Mouse (Mus musculus) limb, embryonic 15.5 days (tissue): ENCODE measurements around the gene Plcb3. TPM values are rescaled to one million over a fixed set of nuclear protein-coding genes. Genes with fewer than 3 reads are reported as not detected.
"Not testable (repeated sequence)": the region's sequence is repeated elsewhere in the genome, so short reads cannot be mapped to it uniquely, and the experiment has no call there.

Experiments
- ATAC-seq: fragments of 200-750 bp; cut with Nextera tagmentation; 2 replicates; pipeline ENCODE4 v1.8.0; 2017; ENCODE audit warnings: low read depth, moderate TSS enrichment; ENCODE audit not compliant: insufficient number of reproducible peaks, low FRiP score, low TSS enrichment
- H3K27ac ChIP-seq: fragments of 300-500 bp; sonication (generic); 2 replicates; pipeline ENCODE4 v1.5.1; 2015; ENCODE audit warnings: moderate library complexity, mild to moderate bottlenecking, inconsistent platforms
- H3K27me3 ChIP-seq: fragments of 300-500 bp; sonication (generic); 2 replicates; pipeline ENCODE4 v1.6.1; 2015; ENCODE audit warnings: inconsistent platforms
- H3K36me3 ChIP-seq: fragments of 300-500 bp; sonication (generic); 2 replicates; pipeline ENCODE4 v1.6.1; 2015; ENCODE audit warnings: inconsistent platforms
- H3K4me1 ChIP-seq: fragments of 300-500 bp; sonication (generic); 2 replicates; pipeline ENCODE4 v1.6.1; 2015; ENCODE audit warnings: inconsistent platforms
- H3K4me2 ChIP-seq: fragments of 300-500 bp; sonication (generic); 2 replicates; pipeline ENCODE4 v1.6.1; 2015; ENCODE audit warnings: mild to moderate bottlenecking, inconsistent platforms
- H3K4me3 ChIP-seq: fragments of 300-500 bp; sonication (generic); 2 replicates; pipeline ENCODE4 v1.5.1; 2015; ENCODE audit warnings: mild to moderate bottlenecking, inconsistent platforms
- H3K9ac ChIP-seq: fragments of 300-500 bp; sonication (generic); 2 replicates; pipeline ENCODE4 v1.6.1; 2015; ENCODE audit warnings: inconsistent platforms
- H3K9me3 ChIP-seq: fragments of 300-500 bp; sonication (generic); 2 replicates; pipeline ENCODE4 v1.6.1; 2016; ENCODE audit warnings: inconsistent platforms
- WGBS: fragments of 180-500 bp; shearing (Covaris S2); methylation state at CpG from one replicate; pipeline ENCODE4 v1.1.7; 2015; 5-methylcytosine and 5-hydroxymethylcytosine counted together
- polyA plus RNA-seq: library from polyadenylated mRNA; unstranded; fragments of >200 nt; fragmentation: Nextera tagmentation; extraction: Ambion mirVana; gene quantifications from 2 replicates; pipeline ENCODE4 v1.2.1, GENCODE M21; 2015

The Plcb3 gene
- polyA plus RNA-seq, 1 experiment from 2014 or later = 50.5 TPM

DNA sequence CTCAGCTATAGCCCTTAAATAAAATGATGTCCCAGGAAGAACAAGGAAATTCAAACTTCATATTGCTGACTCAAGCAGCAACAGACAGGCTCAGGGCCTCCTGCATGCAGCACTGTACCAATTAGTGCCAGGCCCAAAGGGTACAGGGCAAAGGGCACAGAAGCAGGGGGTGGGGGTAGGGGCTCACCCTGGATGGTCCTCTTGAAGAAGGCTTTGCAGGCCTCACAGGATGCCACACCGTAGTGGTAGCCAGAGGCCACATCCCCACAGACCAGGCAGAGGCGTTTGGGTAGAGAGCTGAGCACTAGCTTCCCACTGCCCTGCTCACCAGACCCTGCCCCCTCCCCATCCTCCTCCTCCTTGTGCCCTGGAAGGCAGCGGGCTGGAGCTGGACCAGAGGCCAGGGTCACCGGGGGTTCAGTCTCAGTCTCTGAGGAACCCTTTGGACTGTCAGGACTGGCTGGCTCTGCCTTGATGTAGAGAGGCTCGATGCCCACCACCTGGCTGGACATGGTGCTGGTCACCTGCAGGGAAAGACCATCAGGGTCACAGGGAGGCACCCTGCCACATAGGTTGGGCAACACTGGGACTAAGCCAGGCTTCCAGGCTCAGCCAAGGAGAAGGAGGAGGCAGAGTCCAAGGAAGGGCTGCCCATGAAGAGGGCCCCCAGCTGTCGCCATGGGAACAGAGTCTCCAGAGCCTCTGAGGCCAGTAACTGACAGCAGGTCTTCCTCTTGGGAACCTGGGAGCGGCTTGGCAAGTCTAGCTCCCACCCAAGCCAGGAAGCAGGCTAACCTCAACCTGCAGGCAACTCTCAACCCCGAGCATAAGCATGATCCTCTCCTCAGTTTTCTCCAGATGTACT lies 56.2 kb downstream of the Plcb3 start:
- ATAC-seq = no peak
- H3K4me2 ChIP-seq = peak overlapping the region; percentile 89
- peaks cover 26% of the 10 kb centered on the region for H3K27me3 ChIP-seq
- H3K9me3 ChIP-seq = no peaks in the 10 kb centered on the region
- peak overlapping the region; percentile 86 for H3K4me3 ChIP-seq
- 40% methylated on average over 8 of the region's 8 CpGs for WGBS
- H3K36me3 ChIP-seq = peaks cover 10% of the 10 kb centered on the region; the same call in 1 of the 2 replicates
- 0 out of 2 replicates have a peak overlapping the region, but pooled peaks have one; percentile 69 for H3K9ac ChIP-seq
- H3K4me1 ChIP-seq = peaks cover 28% of the 10 kb centered on the region
- 0 out of 2 replicates have a peak overlapping the region, but pooled peaks have one; percentile 78 for H3K27ac ChIP-seq

DNA sequence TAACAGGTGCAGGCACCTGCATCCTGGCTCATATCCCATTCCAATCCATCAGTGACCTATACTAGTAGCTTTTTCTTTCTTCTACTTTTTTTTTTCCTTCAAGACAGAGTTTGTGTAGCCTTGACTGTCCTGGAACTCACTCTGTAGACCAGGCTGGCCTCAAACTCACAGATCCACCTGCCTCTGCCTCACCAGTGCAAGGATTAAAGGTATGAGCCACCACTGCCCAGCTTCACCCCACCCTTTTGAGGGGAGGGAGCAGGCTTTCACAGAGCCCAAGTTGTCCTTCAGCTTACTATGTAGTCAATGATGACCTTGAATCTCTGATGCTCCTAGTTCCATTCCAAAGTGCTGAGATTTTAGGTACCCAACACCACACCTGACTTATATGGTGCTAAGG lies 56.8 kb downstream of the Plcb3 start:
- no peak for ATAC-seq
- H3K27ac ChIP-seq = no peak overlapping the region

DNA sequence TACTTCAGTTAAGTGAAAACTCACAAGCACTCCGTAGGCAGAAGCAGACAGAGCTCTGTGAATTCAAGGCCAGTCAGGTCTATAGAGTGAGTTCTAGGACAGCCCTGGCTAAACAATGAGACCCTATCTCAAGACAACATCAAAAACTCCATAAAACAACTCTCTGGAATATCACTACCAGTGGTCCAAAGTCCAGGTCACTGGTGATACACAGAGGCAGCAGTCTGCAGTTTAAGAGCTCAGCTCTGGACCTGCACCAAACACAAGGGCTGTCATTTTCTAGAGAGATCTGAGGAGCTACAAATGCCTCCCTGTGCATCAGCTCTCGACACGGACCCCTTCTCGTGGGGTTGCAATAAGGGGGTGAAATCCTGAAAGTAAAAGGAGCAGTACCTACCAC lies 57.9 kb downstream of the Plcb3 start:
- 85% methylated on average over 4 of the region's 4 CpGs for WGBS
- no peak overlapping the region for H3K27ac ChIP-seq

More for the DNA sequence above, 56.8 kb downstream of the Plcb3 start:
- Histone ChIP-seq H3K4me1 (peaks cover 21% of the 10 kb centered on the region), H3K36me3 (peaks cover 10% of the 10 kb centered on the region; the same call in 1 of the 2 replicates), H3K27me3 (peaks cover 19% of the 10 kb centered on the region), H3K9me3 (no peaks in the 10 kb centered on the region), H3K4me3 (no peak overlapping the region), H3K9ac (no peak overlapping the region), H3K4me2 (no peak overlapping the region)

DNA sequence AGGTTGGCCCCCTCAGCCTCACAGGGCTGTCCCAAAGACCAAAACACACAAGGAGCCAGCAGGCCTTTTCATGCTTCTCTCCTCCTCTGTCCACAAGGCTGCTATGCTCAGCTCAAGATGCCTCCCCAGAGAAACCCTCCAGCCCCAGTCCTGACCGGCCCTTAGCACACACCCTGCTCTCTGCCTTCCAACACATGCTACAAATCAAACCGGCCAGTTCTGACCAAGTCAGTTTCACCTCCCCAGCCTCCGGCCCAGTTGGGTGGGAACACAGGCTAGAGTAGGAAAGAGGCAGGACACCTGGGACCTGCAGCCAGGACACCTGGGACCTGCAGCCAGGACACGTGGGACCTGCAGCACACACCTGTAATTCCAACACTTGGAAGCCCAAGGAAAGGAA lies 59.8 kb downstream of the Plcb3 start:
- Histone ChIP-seq H3K36me3 (peaks cover 39% of the 10 kb centered on the region), H3K4me1 (peaks cover 21% of the 10 kb centered on the region), H3K9ac (no peak overlapping the region), H3K9me3 (no peaks in the 10 kb centered on the region), H3K4me2 (no peak overlapping the region), H3K27ac (no peak overlapping the region), H3K27me3 (no peaks in the 10 kb centered on the region), H3K4me3 (no peak overlapping the region)
- 62% methylated on average over 4 of the region's 4 CpGs for whole genome bisulfite sequencing
- no peak for ATAC-seq

More for the DNA sequence above, 57.9 kb downstream of the Plcb3 start:
- H3K4me1 ChIP-seq = peaks cover 25% of the 10 kb centered on the region
- no peak for ATAC-seq
- H3K27me3 ChIP-seq = peaks cover 9% of the 10 kb centered on the region
- no peak overlapping the region for H3K4me3 ChIP-seq
- H3K9ac ChIP-seq = no peak overlapping the region
- no peak overlapping the region for H3K4me2 ChIP-seq
- H3K9me3 ChIP-seq = no peaks in the 10 kb centered on the region
- peaks cover 21% of the 10 kb centered on the region for H3K36me3 ChIP-seq

DNA sequence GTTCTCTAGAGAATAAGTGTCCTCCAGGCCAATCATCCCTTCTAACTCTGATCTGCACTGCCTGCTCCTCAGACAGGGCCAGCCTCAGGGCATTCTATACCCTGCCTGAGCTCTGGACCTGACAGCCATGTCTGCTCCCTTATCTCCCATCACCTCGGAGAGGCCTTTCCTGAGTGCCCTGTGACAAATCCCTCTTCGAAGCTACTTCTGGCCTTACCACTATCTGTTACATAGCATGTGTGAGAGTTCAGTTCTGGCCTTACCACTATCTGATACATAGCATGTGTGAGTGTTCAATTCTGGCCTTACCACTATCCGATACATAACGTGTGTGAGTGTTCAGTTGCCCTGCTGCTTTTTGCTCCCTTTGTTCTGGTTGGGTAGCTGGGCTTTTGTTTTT lies 61.0 kb downstream of the Plcb3 start:
- Histone ChIP-seq H3K27me3 (no peaks in the 10 kb centered on the region), H3K27ac (no peak overlapping the region), H3K36me3 (peaks cover 44% of the 10 kb centered on the region), H3K9ac (no peak overlapping the region), H3K9me3 (no peaks in the 10 kb centered on the region), H3K4me2 (no peak overlapping the region), H3K4me1 (peaks cover 21% of the 10 kb centered on the region), H3K4me3 (no peak overlapping the region)
- no peak for ATAC-seq
- 81% methylated on average over 4 of the region's 4 CpGs for WGBS

DNA sequence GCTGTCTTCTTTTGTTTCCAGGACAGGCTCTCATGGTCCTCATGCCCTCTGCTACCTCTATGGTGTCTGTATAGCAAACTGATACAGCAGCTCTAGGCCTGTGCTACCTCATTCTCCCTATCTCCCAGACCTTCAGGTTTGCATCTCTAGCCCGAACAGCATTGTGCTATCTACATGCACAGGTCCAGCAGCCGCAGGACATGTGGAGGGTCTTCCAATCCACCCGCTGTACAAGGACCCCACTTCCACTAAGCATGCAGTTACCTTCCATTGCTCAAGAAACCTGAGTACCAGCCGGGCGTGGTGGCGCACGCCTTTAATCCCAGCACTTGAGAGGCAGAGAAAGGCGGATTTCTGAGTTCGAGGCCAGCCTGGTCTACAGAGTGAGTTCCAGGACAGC lies 61.7 kb downstream of the Plcb3 start:
- no peak overlapping the region for H3K4me2 ChIP-seq
- no peak overlapping the region for H3K27ac ChIP-seq
- no peak overlapping the region for H3K9ac ChIP-seq
- no peaks in the 10 kb centered on the region for H3K9me3 ChIP-seq
- no peaks in the 10 kb centered on the region for H3K27me3 ChIP-seq
- H3K36me3 ChIP-seq = peaks cover 44% of the 10 kb centered on the region
- ATAC-seq = no peak
- WGBS = 94% methylated on average over 9 of the region's 9 CpGs
- H3K4me3 ChIP-seq = no peak overlapping the region
- H3K4me1 ChIP-seq = peaks cover 16% of the 10 kb centered on the region

DNA sequence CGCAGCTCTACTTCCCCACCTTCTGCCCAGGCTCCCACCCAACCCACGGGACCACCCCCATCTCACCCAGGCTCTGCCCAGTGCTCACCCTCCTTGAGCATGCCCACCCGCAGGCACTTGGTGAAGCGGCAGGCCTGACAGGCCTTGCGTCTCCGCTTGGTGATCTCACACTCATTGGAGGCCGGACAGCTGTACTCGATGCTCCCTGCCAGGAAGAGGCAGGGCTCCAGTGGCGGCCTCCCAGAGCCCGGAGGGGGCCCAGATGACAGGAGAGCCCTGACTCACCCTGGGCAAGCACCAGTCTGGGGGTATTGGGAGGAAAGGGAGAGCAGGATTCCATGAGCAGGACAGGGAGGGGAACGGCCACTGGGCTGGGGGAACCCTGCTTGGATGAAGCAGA lies 62.3 kb downstream of the Plcb3 start:
- no peak for ATAC-seq
- Histone ChIP-seq H3K9me3 (no peaks in the 10 kb centered on the region), H3K4me3 (no peak overlapping the region), H3K9ac (no peak overlapping the region), H3K36me3 (peaks cover 44% of the 10 kb centered on the region), H3K4me2 (no peak overlapping the region), H3K27ac (no peak overlapping the region), H3K4me1 (peaks cover 16% of the 10 kb centered on the region), H3K27me3 (no peaks in the 10 kb centered on the region)
- WGBS = 86% methylated on average over 11 of the region's 11 CpGs

DNA sequence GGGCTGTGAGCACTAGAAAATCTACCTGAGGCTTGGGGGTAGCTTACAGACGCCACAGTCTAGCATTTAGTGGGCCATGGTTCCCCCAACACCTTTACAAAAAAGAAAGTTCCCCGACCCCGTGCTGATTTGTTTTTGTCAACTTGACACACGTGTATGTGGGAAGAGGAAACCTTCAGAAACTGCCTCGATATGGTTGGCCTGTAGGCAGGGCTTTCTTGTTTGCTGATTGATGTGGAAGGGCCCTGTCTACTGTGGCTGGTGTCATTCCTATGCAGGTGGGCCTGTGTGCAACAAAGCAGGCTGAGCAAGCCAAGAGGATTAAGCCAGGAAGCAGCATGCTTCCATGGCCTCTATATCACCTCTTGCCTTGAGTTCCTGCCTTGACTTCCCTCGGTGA lies 63.2 kb downstream of the Plcb3 start:
- H3K27ac ChIP-seq = no peak overlapping the region
- H3K9ac ChIP-seq = no peak overlapping the region
- H3K9me3 ChIP-seq = no peaks in the 10 kb centered on the region
- peaks cover 23% of the 10 kb centered on the region for H3K4me1 ChIP-seq
- no peak overlapping the region for H3K4me2 ChIP-seq
- H3K36me3 ChIP-seq = peaks cover 36% of the 10 kb centered on the region
- no peak for ATAC-seq
- no peak overlapping the region for H3K4me3 ChIP-seq
- no peaks in the 10 kb centered on the region for H3K27me3 ChIP-seq
- WGBS = 85% methylated on average over 6 of the region's 6 CpGs

DNA sequence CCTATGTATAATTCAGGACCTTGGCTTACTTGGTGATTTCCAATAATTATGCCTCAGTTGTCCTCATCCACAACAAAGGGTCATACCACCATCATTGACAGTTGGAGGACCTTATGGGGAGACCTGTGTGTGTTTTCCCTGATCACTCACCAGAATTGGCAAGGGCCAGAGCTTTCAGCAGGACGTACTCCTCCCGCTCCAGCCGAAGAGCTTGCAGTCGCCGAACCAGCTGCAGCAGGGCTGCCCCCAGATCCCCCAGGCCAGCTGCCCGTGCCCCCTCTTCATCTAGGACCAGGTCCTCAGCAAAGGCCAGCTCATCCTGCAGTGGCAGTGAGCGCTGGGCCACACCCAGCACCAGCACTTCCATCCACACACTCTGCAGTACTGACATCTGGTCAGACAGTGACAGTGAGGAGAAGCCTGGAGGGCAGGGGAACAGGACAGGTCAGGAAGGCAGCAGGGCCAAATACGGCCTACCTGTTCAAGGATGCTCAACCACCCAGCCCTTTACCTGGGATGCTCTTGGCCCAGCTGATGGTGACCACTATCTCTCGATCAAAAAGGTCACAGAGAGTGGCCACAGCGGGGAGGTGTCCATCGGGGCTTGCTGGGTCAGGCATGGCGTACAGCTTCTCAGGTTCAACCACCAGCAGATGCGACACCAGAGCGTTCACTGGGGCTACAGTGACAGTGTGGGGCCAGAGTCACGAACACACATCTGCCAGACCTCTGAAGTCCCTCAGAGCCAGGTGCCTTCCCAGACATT lies 63.9 kb downstream of the Plcb3 start:
- Histone ChIP-seq H3K4me2 (no peak overlapping the region), H3K27me3 (no peaks in the 10 kb centered on the region), H3K9ac (peak overlapping the region; percentile 8; the same call in 1 of the 2 replicates), H3K4me1 (peaks cover 29% of the 10 kb centered on the region), H3K4me3 (no peak overlapping the region), H3K27ac (no peak overlapping the region), H3K9me3 (no peaks in the 10 kb centered on the region), H3K36me3 (peaks cover 39% of the 10 kb centered on the region)
- 91% methylated on average over 15 of the region's 15 CpGs for WGBS
- no peak for ATAC-seq

DNA sequence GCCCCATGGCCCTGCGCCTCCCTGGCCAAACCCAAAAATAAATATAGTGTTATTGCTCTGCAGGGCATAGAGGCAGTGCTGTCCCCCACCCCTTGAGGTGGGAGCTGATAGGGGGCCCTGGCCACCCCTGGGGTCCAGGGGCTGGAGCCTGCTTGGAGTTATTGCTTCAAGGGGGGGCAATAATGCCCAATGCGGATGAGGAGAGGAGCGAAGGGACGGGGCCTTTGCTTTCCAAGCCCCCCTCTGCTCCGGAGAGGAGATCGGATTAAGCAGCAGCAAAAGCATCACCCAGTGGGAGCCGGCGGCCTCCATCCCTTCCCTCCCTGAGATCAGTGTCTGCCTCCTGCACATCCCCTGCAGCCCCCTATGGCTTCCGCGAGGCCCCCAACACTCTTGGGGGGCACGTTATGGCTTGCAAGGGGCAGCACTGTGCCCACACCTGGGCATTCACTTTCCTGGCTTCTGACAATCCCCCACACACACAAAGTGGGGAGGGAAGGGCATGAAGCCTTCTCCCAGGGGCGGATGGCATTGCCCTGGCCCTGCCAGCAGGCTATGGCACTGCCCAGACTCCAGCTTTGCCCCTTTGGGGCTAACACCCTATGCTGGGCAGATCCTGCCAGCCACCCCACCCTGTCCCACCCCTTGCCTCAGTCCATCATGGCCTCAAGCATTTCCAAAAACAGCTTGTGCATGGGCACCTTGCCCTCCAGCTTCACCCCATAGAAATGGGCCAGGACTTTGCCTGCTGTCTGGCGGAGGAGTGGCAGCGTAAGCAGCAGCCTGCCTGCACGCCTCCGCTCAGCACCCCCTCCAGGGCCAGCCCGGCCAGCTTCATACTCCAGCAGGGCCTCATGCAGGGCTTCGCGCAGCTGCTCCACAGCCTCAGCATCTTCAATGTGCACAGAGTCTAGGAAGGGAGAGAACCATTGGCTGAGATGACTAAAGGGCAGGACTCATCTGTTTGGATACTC lies 64.9 kb downstream of the Plcb3 start:
- Histone ChIP-seq H3K9me3 (no peaks in the 10 kb centered on the region), H3K4me2 (peak overlapping the region; percentile 19), H3K36me3 (peaks cover 49% of the 10 kb centered on the region), H3K27ac (no peak overlapping the region), H3K4me1 (peaks cover 36% of the 10 kb centered on the region), H3K4me3 (peak overlapping the region; percentile 64), H3K9ac (peak overlapping the region; percentile 8; the same call in 1 of the 2 replicates), H3K27me3 (no peaks in the 10 kb centered on the region)
- no peak for ATAC-seq
- 83% methylated on average over 19 of the region's 19 CpGs for WGBS

DNA sequence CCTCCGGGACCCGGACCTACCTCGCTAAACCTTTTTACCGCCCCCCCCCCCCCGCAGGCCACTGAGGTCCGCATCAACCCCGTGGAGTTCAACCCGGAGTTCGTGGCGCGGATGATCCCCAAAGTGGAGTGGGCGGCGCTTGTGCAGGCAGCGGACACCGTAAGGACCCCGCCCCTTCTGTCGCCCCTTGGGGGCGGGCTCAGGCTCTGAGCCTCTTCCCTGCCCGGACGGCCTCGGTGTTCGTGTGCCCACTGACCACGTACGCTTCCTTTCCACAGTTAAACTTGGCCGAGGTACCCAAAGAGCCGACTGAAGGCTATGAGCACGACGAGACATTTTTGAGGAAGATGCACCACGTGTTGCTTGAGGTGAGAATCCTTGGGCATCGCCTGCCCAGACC lies 66.0 kb downstream of the Plcb3 start:
- under 1% methylated on average over 30 of the region's 30 CpGs for WGBS
- not testable (repeated sequence) for H3K9me3 ChIP-seq, H3K27me3 ChIP-seq, ATAC-seq
- Histone ChIP-seq H3K4me3 (peak overlapping the region; percentile 64), H3K4me2 (peak overlapping the region; percentile 57), H3K9ac (peak overlapping the region; percentile 60), H3K27ac (peak overlapping the region; percentile 99), H3K36me3 (peaks cover 56% of the 10 kb centered on the region), H3K4me1 (peaks cover 38% of the 10 kb centered on the region)
